Mouse (Mus musculus) left cerebral cortex, adult 11 months (tissue): ENCODE results near the gene Gm28434.

ENCODE experiments used
- DNase-seq: peaks from one replicate; pipeline ENCODE4 v3.0.0; 2022; ENCODE audit warnings: low spot score

Gm28434 gene

GRCm38 (mm10) chr5:87969201-87969600 is at the start of gene Gm28434, which contains the start of gene 2310003L06Rik:
Gene Gm28434, plus strand, starts transcription at chr5:87969517.
Gene 2310003L06Rik, plus strand, starts transcription at chr5:87969459.
- no peak for DNase-seq

GRCm38 (mm10) chr5:87925372-87925771 is 43.9 kb upstream of the Gm28434 start, which contains the start of gene Csn3:
Gene Csn3, plus strand, starts transcription at chr5:87925579.
- DNase-seq = no peak

- DNase-seq = no peak
These were observed 37.7 kb upstream of the Gm28434 start for GRCm38 (mm10) chr5:87931603-87932002.

DNA sequence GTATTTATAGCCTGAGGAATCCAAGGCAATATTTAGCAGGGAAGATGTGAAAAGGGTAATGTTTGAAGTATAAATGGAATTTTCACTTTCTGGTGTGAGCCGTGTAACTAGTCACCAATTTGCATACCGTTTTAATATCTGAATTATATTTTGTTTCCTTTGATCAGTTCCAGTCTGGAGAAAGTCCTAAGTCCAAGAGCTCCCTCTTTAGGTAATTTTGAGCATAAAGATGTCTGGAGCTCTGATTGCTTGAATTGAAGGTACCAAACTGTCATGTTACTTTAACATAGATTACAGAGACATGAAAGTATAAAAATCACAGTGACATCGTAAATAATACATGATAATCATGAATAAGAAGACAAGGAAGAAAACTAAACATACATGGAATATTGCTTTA is 28.6 kb upstream of the Gm28434 start:
- DNase-seq = no peak

DNA sequence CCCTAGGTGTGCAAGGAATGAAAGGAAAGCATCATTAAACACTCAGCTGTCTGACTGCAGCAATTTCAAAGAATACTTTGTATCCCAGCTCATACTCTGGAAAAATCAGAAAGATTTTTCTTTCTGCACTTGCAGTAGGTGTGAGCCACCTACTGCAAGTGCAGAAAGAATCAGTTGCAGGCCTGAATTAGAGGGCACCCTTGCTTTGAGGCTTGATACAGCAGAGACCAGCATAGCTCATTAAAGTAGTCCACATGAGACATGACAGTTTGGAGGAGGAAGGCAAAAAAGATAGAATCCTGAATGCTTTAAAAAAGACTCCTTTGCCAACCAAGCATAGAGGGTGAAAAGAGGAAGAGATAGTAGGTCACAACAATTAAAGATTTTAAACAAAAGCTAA is 26.8 kb upstream of the Gm28434 start:
- no peak for DNase-seq

GRCm38 (mm10) chr5:87951836-87952235 is 17.5 kb upstream of the Gm28434 start:
- no peak for DNase-seq

GRCm38 (mm10) chr5:87979139-87979538 is 9.8 kb downstream of the Gm28434 start, which contains the start of gene Cabs1:
Gene Cabs1, plus strand, starts transcription at chr5:87979439.
- no peak for DNase-seq

DNA sequence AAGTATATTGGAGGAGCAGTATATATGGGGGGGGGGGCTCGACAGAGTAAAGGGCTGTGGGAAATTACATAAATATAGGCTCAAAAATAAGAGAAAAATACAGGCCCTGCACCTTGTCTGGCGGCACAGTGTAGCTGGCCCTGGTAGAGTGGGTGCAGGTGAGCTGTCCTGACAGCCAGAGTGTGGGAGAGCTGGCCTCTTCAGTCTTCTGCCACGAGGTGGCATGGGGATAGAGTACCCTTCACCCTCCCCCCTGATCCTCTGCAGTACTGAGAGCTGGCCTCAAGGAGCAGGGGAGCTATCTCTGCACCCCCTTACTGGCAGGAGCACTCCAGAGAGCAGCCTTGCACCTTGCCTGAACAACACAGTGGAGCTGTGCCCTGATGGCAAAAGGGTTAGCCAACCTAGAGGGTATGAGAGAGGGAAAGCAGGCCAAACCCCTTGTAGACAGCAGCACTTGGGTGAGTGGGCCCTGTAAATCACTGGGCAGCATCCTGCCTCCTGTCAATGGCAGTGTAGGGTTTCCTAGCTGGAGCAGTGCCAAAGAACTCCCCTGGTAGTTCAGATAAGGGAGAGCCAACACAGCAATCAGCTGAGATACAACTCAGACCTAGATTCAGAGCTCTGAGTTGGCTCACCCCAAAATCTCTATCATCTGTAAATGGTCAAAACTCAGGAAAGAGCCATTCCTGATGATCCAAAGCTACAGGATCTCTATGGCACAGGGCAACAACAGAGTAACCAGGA is 13.3 kb downstream of the Gm28434 start:
- no peak for DNase-seq

GRCm38 (mm10) chr5:88002249-88002648 is 32.9 kb downstream of the Gm28434 start, which contains the start of gene Smr3a:
Gene Smr3a, plus strand, starts transcription at chr5:88002549.
- DNase-seq = no peak

DNA sequence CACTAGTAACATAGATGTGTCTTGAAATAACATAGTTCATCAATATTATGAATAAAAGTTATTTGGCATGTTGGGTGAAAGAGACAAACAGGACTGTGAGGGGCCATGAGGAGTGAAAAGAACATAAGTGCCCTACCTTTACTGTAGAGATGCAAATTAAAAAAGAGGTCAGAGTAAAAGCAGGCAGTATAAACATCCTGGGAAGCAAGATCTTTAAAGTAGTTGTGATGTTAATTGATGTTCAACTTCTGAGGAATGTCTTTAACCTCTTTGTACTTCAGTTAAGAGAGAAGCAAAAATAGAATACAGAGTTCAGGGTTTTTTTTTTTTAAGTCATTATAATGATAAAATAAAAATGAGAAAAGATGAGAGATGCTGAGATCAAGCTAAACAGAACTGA is 35.9 kb downstream of the Gm28434 start:
- no peak for DNase-seq
